Mouse (Mus musculus) olfactory bulb, adult 2 months (tissue): ENCODE data around the gene Hist1h2ag. TPM values are rescaled to one million over a fixed set of nuclear protein-coding genes. Genes with fewer than 3 reads are reported as not detected.

Source experiments
- H3K27ac ChIP-seq: fragments of 200-500 bp; 2 replicates; pipeline ENCODE4 v1.5.1; 2012; ENCODE audit warnings: low read depth, low read length; ENCODE audit not compliant: insufficient read depth
- H3K4me1 ChIP-seq: fragments of 200-500 bp; 2 replicates; pipeline ENCODE4 v1.6.1; 2012; ENCODE audit warnings: low read length; ENCODE audit not compliant: control insufficient read depth, insufficient read depth
- H3K4me3 ChIP-seq: fragments of 200-500 bp; 2 replicates; pipeline ENCODE4 v1.5.1; 2012; ENCODE audit warnings: mild to moderate bottlenecking, low read depth, low read length, moderate library complexity; ENCODE audit not compliant: insufficient read depth
- CTCF ChIP-seq: fragments of 200-500 bp; IDR thresholded peaks from 2 replicates; pipeline ENCODE4 v1.5.1; 2012; ENCODE audit warnings: low read depth, mild to moderate bottlenecking, low read length, moderate library complexity; ENCODE audit not compliant: insufficient read depth
- POLR2A ChIP-seq: fragments of 200-500 bp; IDR thresholded peaks from 2 replicates; pipeline ENCODE4 v1.6.1; 2012; ENCODE audit warnings: mild to moderate bottlenecking, low read depth, low read length, moderate library complexity; ENCODE audit not compliant: insufficient read depth
- WGBS: fragments of 180-500 bp; shearing (Covaris S2); methylation state at CpG from one replicate; pipeline ENCODE4 v1.1.7; 2018; 5-methylcytosine and 5-hydroxymethylcytosine counted together
- polyA plus RNA-seq: library from polyadenylated mRNA; stranded (reverse); fragments of >200 nt; gene quantifications from 2 replicates; pipeline ENCODE4 v1.2.4, GENCODE M21; 2012; ENCODE audit warnings: low replicate concordance; ENCODE audit not compliant: missing spikeins, insufficient read depth, insufficient read length

Hist1h2ag gene
- polyA plus RNA-seq, 1 experiment, result not detected

DNA sequence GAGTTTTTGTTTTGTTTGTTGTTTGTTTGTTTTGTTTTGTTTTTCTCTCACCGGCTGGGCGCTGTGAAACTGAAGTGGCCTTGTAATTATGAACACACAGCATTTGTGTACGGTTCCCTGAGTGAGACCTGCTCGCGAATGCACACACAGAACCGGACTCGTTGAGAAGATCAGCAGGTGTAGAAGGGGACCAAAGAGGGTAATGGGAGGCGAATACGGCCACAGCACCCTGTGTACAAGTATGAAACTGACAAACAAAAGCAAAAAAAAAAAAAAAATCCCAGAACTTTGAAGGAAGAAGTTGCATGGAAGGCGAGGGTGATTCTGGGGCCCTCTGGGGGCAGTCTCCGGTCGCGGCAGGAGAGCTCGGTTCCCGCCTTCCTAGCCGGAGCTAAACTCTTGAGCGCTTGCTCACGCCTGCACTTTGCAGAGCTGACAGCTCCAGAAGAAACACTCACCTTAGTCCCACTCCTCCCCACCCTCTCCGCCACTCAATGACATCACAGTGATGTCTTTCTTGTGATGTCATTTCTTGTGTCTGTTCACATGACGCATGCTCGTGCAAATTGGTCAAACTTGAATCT lies 47.3 kb downstream of the Hist1h2ag start:
- Histone ChIP-seq H3K4me3 (no peak overlapping the region), H3K4me1 (no peaks in the 10 kb centered on the region), H3K27ac (no peak overlapping the region)
- 2% methylated on average over 21 of the region's 21 CpGs for WGBS
- TF ChIP-seq CTCF, result no peak
- TF ChIP-seq POLR2A, result no peak

DNA sequence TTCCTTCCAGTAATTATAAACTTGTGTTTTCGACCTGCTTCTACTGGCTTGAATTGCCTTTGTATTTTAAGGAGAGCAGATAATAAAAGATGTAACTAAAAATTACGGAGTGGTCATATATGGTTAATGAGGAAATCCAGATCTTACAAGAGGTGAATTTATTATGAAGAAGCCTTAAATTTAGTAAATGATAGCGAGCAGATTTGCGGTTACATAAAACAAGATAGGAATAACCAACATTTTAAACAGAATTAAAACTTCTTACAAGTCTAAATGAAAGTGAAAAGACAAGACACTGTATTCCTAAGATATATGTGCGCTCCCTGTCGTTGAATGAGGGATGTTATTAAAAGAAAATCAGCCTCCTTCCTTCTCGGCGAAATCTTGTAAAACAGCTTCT lies 47.8 kb downstream of the Hist1h2ag start:
- TF ChIP-seq POLR2A (no peak), CTCF (no peak)
- Histone ChIP-seq H3K27ac (no peak overlapping the region), H3K4me3 (no peak overlapping the region), H3K4me1 (no peaks in the 10 kb centered on the region)
- WGBS, result 13% methylated on average over 8 of the region's 8 CpGs

DNA sequence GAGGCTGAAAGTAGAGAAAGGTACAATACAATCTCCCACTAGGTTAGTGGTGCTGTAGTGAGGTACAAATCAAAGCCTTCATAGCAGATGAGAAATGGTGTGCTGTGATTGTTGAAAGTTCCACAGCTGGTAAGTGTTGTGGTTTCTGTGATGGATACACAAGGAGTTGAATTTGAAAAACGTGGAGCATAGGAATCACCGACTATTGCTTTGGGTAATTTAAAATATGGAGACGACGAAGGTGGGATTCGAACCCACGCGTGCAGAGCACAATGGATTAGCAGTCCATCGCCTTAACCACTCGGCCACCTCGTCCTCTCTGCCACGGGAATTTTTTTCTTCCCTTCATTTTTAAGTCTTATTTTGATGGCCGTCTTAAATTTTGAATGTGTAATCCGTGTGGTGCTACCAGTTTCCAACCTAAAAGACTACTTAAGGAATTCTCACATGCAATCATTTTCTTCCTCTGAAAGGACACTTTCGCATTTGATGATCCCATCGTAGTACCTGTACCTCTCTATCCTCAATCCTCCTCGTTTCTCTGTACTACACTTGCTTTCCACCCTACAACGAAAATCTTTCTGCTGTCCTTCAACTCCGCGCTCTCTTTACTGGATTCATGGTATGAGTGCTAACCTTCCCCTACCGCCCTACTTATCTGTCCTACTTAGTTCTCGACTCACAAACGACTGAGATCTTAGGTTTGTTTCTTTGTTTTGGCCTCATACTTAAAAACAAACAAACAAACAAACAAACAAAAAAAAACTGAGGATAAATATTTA lies 48.6 kb downstream of the Hist1h2ag start:
- H3K4me1 ChIP-seq, result no peaks in the 10 kb centered on the region
- WGBS, result 7% methylated on average over 22 of the region's 22 CpGs
- TF ChIP-seq POLR2A, result no peak
- TF ChIP-seq CTCF, result no peak
- no peak overlapping the region for H3K4me3 ChIP-seq
- H3K27ac ChIP-seq, result no peak overlapping the region

DNA sequence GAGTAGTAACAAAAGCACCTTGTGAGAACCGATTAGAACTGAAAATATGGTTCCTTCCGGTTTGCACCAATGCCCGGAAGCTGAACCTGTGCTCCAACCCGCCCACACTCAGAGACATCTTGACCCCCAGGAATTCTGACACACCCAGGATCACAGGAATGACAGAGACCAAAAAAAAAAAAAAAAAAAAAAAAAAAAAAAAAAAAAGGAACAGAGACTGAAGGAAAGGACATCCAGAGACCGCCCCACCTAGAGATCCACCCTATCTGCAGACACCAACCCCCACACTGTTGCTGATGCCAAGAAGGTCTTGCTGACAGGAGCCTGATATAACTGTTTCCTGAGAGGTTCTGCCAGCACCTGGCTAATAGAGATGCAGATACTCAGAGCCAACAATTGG lies 50.2 kb downstream of the Hist1h2ag start:
- H3K27ac ChIP-seq, result no peak overlapping the region
- H3K4me1 ChIP-seq, result no peaks in the 10 kb centered on the region
- no peak for TF ChIP-seq CTCF
- no peak overlapping the region for H3K4me3 ChIP-seq
- 85% methylated on average over 5 of the region's 5 CpGs for whole genome bisulfite sequencing

Other genes with a start within 250 kb of the Hist1h2ag start
- not detected in 2 replicates for gene Hist1h2bq, start 232.7 kb downstream of the Hist1h2ag start, polyA plus RNA-seq
- not detected in 2 replicates for gene Hist1h2ao, start 232.5 kb downstream of the Hist1h2ag start, polyA plus RNA-seq
- gene Hist1h4m, start 231.2 kb downstream of the Hist1h2ag start, polyA plus RNA-seq, result not detected in 2 replicates
- gene Hist1h4n, start 210.7 kb downstream of the Hist1h2ag start, polyA plus RNA-seq, result not detected in 2 replicates
- gene Hist1h2ap, start 209.4 kb downstream of the Hist1h2ag start, polyA plus RNA-seq, result not detected in 2 replicates
- not detected in 2 replicates for gene Hist1h2br, start 209.2 kb downstream of the Hist1h2ag start, polyA plus RNA-seq
- gene Zfp184, start 97.8 kb downstream of the Hist1h2ag start, polyA plus RNA-seq, result not detected in 2 replicates
- gene Pom121l2, start 61.8 kb downstream of the Hist1h2ag start, polyA plus RNA-seq, result not detected in 2 replicates
- 263 TPM in 1 of 2 replicates, not detected in the other for gene Prss16, start 33.2 kb downstream of the Hist1h2ag start, polyA plus RNA-seq
- not detected in 2 replicates for gene Hist1h2ah, start 7.4 kb downstream of the Hist1h2ag start, polyA plus RNA-seq
- not detected in 2 replicates for gene Hist1h2bk, start 7.1 kb downstream of the Hist1h2ag start, polyA plus RNA-seq
- gene Hist1h4i, start 1.6 kb downstream of the Hist1h2ag start, polyA plus RNA-seq, result not detected in 2 replicates
- gene Hist1h2bj, start 270 bp upstream of the Hist1h2ag start, polyA plus RNA-seq, result not detected in 2 replicates
- gene Vmn1r188, start 41.5 kb upstream of the Hist1h2ag start, polyA plus RNA-seq, result not detected in 2 replicates
- gene Vmn1r189, start 62.9 kb upstream of the Hist1h2ag start, polyA plus RNA-seq, result not detected in 2 replicates
- not detected in 2 replicates for gene Vmn1r191, start 141.0 kb upstream of the Hist1h2ag start, polyA plus RNA-seq
- not detected in 2 replicates for gene Vmn1r192, start 148.2 kb upstream of the Hist1h2ag start, polyA plus RNA-seq
- not detected in 2 replicates for gene Vmn1r193, start 180.2 kb upstream of the Hist1h2ag start, polyA plus RNA-seq
- not detected in 2 replicates for gene Vmn1r194, start 201.3 kb upstream of the Hist1h2ag start, polyA plus RNA-seq
- not detected in 2 replicates for gene Vmn1r195, start 227.6 kb upstream of the Hist1h2ag start, polyA plus RNA-seq
- gene Vmn1r196, start 247.0 kb upstream of the Hist1h2ag start, polyA plus RNA-seq, result not detected in 2 replicates